Mouse (Mus musculus): ENCODE results near the gene Agap3. TPM values are rescaled to one million over a fixed set of nuclear protein-coding genes. Genes with fewer than 3 reads are reported as not detected.

The Agap3 gene
- polyA plus RNA-seq, 1 experiment from 2014 or later = 61.2 TPM

DNA sequence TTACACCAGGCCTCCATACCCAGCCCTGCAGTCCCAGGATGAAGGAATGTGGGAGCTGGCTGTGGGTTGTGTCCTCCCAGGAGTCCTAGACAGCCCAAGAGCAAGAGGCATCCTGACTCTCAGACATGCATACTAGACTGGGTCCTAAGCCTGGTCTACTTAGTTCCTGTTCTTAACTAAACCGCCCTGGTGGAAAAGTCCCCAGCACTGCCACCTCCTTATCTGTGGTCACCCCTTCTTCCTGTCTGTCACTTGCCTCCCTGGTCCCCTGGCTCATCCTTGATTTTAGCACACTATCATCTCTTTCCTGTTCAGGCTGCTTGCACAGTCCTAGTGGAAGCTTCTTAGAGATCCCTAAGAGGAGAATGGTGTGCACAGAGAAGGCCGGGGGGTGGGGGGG is 53.5 kb downstream of the Agap3 start:
- Histone ChIP-seq H3K4me2 (no peak overlapping the region), H3K36me3 (replicated peaks) (peaks cover 20% of the 10 kb centered on the region), H3K9me3 (no peaks in the 10 kb centered on the region), H3K4me3 (replicated peaks) (no peak overlapping the region), H3K4me1 (peaks cover 11% of the 10 kb centered on the region), H3K27ac (no peak overlapping the region), H3K27me3 (peaks cover 66% of the 10 kb centered on the region), H3K9ac (no peak overlapping the region)
- 53% methylated on average over 2 of the region's 2 CpGs for WGBS
- ATAC-seq (ENCODE audit: low FRiP score) = no peak

DNA sequence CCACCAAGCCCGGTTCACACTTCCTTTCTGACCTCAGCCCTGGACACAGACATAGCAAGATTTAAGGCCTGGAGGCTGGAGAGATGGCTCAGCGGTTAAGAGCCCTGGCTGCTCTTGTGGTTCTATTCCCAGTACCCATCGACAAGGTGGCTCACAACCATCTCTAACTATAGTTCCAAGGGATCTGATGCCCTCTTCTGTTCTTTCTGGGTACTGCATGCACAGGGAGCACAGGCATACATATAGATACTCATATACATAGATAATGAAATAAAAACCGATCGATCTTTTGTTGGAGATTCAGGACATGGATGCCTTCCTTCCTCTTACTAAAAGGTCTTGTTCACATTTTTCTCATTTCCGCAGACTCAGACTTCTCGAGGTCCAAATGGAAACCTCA is 56.4 kb downstream of the Agap3 start:
- WGBS = 94% methylated on average over 7 of the region's 7 CpGs
- Histone ChIP-seq H3K27me3 (peaks cover 47% of the 10 kb centered on the region), H3K27ac (no peak overlapping the region), H3K4me1 (peaks cover 7% of the 10 kb centered on the region; the same call in 1 of the 2 replicates), H3K4me3 (replicated peaks) (no peak overlapping the region), H3K9me3 (no peaks in the 10 kb centered on the region), H3K36me3 (replicated peaks) (no peaks in the 10 kb centered on the region), H3K4me2 (no peak overlapping the region), H3K9ac (no peak overlapping the region)
- ATAC-seq (ENCODE audit: low FRiP score) = no peak

DNA sequence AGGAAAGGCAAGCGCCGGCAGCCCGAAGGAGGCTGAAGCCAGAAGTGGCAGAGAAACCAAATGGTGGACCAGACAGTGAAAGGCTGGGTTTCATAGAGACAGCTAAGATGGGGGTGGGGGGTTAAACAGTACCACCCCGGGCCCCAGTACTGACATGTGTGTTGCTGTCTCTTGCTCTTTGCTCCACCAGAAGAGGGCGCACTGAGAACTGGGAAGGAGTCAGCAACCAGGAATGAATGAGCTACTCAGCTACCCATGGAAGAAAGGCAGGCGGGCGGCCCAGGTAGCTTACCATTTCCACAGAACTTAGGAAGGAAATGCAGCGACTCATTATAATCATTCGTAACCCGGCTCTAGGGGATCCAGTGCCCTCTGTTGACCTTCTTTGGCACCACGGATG is 58.7 kb downstream of the Agap3 start:
- Histone ChIP-seq H3K9ac (no peak overlapping the region), H3K27ac (no peak overlapping the region), H3K4me2 (no peak overlapping the region), H3K9me3 (no peaks in the 10 kb centered on the region), H3K4me1 (no peaks in the 10 kb centered on the region), H3K36me3 (replicated peaks) (no peaks in the 10 kb centered on the region), H3K4me3 (replicated peaks) (no peak overlapping the region), H3K27me3 (peaks cover 35% of the 10 kb centered on the region)
- 51% methylated on average over 11 of the region's 11 CpGs for WGBS
- no peak for ATAC-seq (ENCODE audit: low FRiP score)

DNA sequence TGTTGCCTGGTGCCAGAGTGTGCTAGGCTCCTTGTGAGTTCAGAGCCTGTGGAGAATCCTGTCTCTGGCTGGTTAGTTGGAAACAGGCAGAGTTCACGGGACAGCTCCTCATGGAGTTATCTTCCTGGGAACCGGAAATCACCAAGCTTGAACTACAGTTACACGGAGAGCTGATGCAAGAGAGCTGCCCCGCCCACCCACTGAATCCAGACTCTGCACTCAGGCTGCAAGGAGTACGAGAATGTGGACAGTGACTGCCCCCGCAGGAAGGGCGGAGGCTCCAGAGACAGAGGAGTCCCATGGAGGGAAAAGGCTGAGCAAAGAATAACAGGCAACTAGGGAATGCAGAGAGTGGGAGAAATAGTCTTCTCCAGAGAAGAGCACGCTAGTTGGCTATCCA is 60.3 kb downstream of the Agap3 start:
- no peaks in the 10 kb centered on the region for H3K36me3 ChIP-seq (replicated peaks)
- WGBS = 62% methylated on average over 8 of the region's 8 CpGs
- no peak for ATAC-seq (ENCODE audit: low FRiP score)
- H3K4me3 ChIP-seq (replicated peaks) = no peak overlapping the region
- no peak overlapping the region for H3K4me2 ChIP-seq
- no peak overlapping the region for H3K27ac ChIP-seq
- H3K4me1 ChIP-seq = no peaks in the 10 kb centered on the region
- no peaks in the 10 kb centered on the region for H3K9me3 ChIP-seq
- H3K9ac ChIP-seq = no peak overlapping the region
- peaks cover 32% of the 10 kb centered on the region for H3K27me3 ChIP-seq

DNA sequence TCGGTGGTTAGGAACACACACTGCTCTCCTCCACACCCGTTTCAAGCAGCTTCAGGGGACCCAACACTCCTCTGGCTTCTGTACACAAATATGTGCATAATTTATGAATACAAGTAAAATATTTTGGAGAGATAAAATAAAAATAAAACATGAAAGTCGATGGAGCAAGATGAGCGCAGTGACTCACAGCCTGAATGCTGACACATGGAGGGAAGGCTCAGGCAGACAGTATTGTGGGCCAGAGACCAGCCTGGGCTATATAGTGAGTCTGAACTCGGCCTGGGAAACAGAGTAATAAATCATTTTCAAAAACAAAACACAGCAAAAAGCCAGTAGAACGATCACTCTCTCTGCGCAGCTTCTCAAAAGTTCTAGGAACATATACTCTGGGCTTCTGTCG is 69.4 kb downstream of the Agap3 start:
- no peak for ATAC-seq (ENCODE audit: low FRiP score)
- Histone ChIP-seq H3K4me3 (replicated peaks) (no peak overlapping the region), H3K9me3 (no peaks in the 10 kb centered on the region), H3K4me1 (peaks cover 7% of the 10 kb centered on the region), H3K9ac (no peak overlapping the region), H3K27me3 (peaks cover 76% of the 10 kb centered on the region), H3K36me3 (replicated peaks) (no peaks in the 10 kb centered on the region), H3K4me2 (no peak overlapping the region), H3K27ac (no peak overlapping the region)
- 66% methylated on average over 8 of the region's 8 CpGs for WGBS

DNA sequence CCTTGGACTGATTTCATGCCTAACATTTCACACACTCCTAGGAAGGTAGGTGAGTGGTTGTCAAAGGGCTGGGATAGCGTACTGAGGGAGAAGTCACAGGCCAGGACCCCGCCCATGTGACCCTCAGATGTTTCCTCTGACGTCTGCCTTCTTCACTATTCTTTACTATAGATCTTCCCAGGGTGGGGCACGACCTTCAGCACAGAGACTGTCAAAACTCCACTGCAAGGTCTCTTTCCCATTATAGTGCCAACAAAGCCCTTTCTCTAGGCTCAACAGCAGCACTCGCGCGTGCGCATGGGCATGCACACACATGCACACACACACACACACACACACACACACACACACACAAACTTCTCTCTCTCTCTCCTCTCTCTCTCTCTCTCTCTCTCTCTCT is 71.8 kb downstream of the Agap3 start:
- peaks cover 82% of the 10 kb centered on the region for H3K27me3 ChIP-seq
- H3K9ac ChIP-seq = no peak overlapping the region
- H3K27ac ChIP-seq = no peak overlapping the region
- WGBS = 33% methylated on average over 8 of the region's 8 CpGs
- H3K4me2 ChIP-seq = no peak overlapping the region
- no peaks in the 10 kb centered on the region for H3K36me3 ChIP-seq (replicated peaks)
- no peak for ATAC-seq (ENCODE audit: low FRiP score)
- peaks cover 19% of the 10 kb centered on the region for H3K4me1 ChIP-seq
- H3K9me3 ChIP-seq = no peaks in the 10 kb centered on the region
- H3K4me3 ChIP-seq (replicated peaks) = no peak overlapping the region

DNA sequence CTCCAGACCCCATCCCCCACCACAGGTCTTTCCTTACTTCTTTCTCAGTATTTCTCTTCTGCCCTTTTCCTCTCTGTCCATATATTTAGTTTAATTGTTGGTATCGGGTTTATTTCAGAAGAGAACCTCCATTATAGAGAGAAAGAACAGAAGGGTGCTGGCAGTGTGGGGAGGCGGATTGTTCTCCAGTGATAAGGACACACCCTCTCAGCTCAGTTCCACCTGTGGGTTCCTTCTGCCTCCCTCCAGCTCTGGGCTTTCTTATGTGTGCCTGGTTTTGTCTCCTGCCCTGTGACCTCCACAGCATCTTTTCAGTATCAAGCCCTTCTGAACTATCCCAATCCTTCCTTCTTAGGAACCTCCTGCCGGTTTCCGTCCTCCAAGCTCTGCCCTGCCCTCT is 72.5 kb downstream of the Agap3 start:
- no peak overlapping the region for H3K9ac ChIP-seq
- ATAC-seq (ENCODE audit: low FRiP score) = no peak
- H3K27ac ChIP-seq = no peak overlapping the region
- no peaks in the 10 kb centered on the region for H3K9me3 ChIP-seq
- H3K4me3 ChIP-seq (replicated peaks) = 0 out of 2 replicates have a peak overlapping the region, but pooled peaks have one; percentile 10
- no peaks in the 10 kb centered on the region for H3K36me3 ChIP-seq (replicated peaks)
- 16% methylated on average over 4 of the region's 4 CpGs for WGBS
- no peak overlapping the region for H3K4me2 ChIP-seq
- H3K4me1 ChIP-seq = peaks cover 19% of the 10 kb centered on the region
- peaks cover 87% of the 10 kb centered on the region for H3K27me3 ChIP-seq

DNA sequence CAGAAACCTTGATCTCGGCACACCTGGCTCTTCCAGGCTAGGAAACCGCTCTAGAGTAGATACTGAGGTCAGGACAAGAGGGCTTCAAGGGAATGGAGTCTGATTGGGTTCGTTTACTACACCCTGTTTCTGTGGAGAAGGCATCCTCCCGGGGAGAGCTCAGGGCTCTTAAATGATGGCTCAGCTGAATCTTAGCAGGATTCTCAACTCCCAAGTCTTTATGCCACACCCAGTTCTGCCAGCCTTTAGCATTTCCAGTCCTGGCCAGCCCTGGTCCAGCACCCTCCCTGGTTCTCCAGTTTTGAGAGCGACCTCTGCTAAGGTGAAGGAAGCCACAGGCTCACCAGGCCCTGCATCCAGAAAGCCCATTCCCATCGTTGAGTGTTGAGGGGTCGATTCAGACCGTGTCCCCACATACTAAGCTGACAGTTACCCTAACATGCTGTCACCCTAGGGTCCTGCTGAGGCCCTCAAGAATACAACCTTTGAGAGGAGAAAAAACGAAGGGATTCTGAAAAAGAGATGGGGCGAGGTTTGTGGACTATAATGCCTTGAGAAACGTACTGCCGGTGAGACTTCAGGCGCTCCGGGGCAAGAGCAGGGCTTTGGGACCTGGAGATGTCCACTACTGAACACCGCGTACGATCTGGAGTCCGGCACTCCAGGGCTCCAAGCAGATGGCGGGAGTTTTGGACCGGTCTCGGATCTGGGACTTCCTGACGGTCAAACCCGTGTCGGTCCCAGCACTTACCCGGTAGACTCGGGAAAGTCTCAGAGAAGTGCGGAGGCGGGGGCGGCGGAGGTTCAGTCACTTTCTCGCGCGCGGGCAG is 73.6 kb downstream of the Agap3 start:
- H3K9ac ChIP-seq = peak overlapping the region; percentile 56; the same call in 1 of the 2 replicates
- H3K4me1 ChIP-seq = peaks cover 19% of the 10 kb centered on the region
- no peaks in the 10 kb centered on the region for H3K9me3 ChIP-seq
- no peaks in the 10 kb centered on the region for H3K36me3 ChIP-seq (replicated peaks)
- H3K27me3 ChIP-seq = peaks cover 94% of the 10 kb centered on the region
- WGBS = 3% methylated on average over 34 of the region's 34 CpGs
- no peak for ATAC-seq (ENCODE audit: low FRiP score)
- no peak overlapping the region for H3K27ac ChIP-seq
- peak overlapping the region; percentile 50 for H3K4me3 ChIP-seq (replicated peaks)
- peak overlapping the region; percentile 66 for H3K4me2 ChIP-seq

DNA sequence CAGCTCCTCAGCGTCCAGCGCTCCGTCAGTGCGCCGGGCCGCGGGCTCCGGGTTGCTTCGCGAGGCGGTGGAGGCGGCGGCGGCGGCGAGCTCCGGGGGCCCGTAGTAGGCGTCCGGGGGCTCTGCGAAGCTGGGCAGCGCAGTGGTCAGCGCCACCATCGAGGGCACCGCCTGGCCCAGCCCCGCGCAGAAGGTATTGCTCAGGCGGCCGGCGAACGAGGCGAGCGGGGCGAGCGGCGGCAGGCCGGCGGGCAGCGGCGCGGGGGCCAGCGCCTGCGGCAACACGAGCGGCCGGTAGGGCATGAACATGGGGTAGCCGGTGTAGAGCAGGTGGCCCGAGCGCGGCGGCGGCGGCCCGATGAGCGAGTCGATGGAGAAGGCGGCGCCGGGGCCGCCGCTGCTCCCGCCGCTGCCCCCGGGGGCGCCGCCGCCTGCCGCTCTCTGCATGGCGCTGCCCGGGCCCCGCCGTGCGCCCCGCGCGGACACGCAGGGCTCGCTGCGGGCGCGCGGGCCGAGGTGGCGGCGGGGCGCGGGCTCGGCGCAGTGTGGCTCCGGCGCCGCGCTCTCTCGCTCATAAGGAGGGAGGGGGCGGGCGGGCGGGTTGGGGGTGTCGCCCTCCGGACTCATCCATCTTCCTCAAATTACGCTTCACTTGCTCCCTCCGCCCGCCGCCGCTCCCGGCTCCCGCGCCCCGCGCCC is 74.4 kb downstream of the Agap3 start:
- no peaks in the 10 kb centered on the region for H3K9me3 ChIP-seq
- H3K27ac ChIP-seq = no peak overlapping the region
- H3K4me1 ChIP-seq = peaks cover 19% of the 10 kb centered on the region
- peak overlapping the region; percentile 50 for H3K4me3 ChIP-seq (replicated peaks)
- WGBS = under 1% methylated on average over 62 of the region's 109 CpGs
- no peaks in the 10 kb centered on the region for H3K36me3 ChIP-seq (replicated peaks)
- peak; percentile 36; the same call in 1 of the 2 replicates for ATAC-seq (ENCODE audit: low FRiP score)
- peak overlapping the region; percentile 56 for H3K9ac ChIP-seq
- peak overlapping the region; percentile 66 for H3K4me2 ChIP-seq
- H3K27me3 ChIP-seq = peaks cover 98% of the 10 kb centered on the region

DNA sequence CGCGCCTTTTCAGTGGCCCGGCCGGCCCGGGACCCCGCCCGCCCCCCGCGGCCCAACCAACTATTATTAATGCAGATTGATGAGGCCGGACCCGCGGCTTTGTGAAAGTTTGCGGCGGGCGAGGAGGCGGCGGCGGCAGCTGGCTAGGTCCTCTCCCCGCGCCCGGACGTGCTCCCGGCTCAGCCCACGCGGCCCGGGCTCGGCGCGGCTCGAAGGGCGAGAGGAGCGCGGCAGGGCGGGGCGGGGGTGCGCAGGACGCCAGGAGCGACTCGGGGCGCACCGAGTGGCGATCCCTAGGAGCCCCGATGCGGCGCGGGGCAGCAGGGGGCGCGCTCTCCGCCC is 74.9 kb downstream of the Agap3 start, which contains the start of gene Gbx1:
TSS of gene Gbx1 (minus strand) at position 314 of the 342 bp plus-strand sequence.
- under 1% methylated on average over 37 of the region's 49 CpGs for WGBS
- Histone ChIP-seq H3K4me3 (replicated peaks) (peak within 1 kb of the TSS; percentile 50), H3K9me3 (no peaks in the 10 kb centered on the region), H3K27me3 (peaks cover 97% of the 10 kb centered on the region), H3K4me1 (peaks cover 19% of the 10 kb centered on the region), H3K9ac (peak within 1 kb of the TSS; percentile 56), H3K27ac (peak within 1 kb of the TSS; percentile 19; the same call in 1 of the 2 replicates), H3K36me3 (replicated peaks) (no peaks in the 10 kb centered on the region), H3K4me2 (peak within 1 kb of the TSS; percentile 66)
- peak; percentile 44; the same call in 1 of the 2 replicates for ATAC-seq (ENCODE audit: low FRiP score)

DNA sequence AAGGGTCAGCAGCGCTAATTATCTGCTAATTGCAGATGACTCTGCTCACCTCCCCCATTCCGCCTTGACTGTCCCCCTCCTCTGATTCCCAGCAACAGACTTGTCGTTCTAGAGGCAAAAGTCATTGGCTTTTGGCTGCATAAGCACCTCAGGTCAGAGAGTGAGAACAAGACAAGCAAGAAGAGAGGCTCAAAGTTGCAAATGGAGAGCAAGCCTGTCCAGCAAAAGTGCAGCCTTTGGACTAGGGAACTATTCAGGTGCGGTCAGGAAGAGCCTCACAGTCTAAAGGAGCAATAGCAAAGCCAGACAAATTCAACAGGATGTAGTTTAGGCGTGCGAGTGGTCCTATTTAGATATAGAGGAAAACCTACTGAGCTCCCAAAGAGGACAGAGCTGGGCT is 75.8 kb downstream of the Agap3 start:
- 10% methylated on average over 6 of the region's 6 CpGs for WGBS
- no peak overlapping the region for H3K4me3 ChIP-seq (replicated peaks)
- H3K4me2 ChIP-seq = no peak overlapping the region

DNA sequence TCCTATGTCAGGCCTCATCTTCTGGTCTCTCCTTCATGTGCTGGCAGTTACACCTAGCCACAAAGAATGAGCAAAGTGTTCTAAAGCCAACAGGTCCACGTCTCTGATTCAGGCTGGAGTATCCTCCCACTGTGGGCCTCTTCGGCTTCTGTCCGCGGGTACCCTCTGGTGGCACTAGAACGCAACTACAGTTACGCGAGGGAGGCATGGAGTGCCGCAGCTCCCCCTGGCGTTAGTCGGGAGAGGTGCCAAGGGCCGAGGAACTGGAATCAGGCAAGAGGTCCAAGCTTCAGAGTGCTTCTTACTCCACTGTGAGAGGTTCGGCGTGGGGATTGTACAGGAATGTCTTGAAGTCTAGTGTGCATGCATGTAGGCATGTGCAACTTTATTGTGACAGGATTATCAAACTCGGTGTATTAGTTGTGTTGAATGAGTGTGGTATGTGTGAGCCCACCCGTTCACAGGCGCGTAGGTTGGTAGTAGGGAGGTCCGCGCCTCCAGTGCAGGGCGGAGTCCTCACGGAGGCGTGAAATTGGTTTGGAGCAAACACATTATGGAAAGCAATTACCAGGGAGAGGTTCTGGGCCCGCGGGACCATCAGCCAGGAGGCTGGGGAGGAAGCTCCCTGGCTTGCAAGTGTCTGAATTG is 78.2 kb downstream of the Agap3 start:
- Histone ChIP-seq H3K9ac (no peak overlapping the region), H3K4me3 (replicated peaks) (no peak overlapping the region), H3K4me1 (peaks cover 19% of the 10 kb centered on the region), H3K27me3 (peaks cover 91% of the 10 kb centered on the region), H3K9me3 (no peaks in the 10 kb centered on the region), H3K27ac (no peak overlapping the region), H3K36me3 (replicated peaks) (no peaks in the 10 kb centered on the region), H3K4me2 (no peak overlapping the region)
- ATAC-seq (ENCODE audit: low FRiP score) = peak; percentile 59
- WGBS = 20% methylated on average over 24 of the region's 24 CpGs

More for the DNA sequence above, 75.8 kb downstream of the Agap3 start:
- Histone ChIP-seq H3K4me1 (peaks cover 19% of the 10 kb centered on the region), H3K27me3 (peaks cover 98% of the 10 kb centered on the region), H3K36me3 (replicated peaks) (no peaks in the 10 kb centered on the region), H3K9ac (no peak overlapping the region), H3K27ac (no peak overlapping the region), H3K9me3 (no peaks in the 10 kb centered on the region)
- no peak for ATAC-seq (ENCODE audit: low FRiP score)
